Mouse (Mus musculus): ENCODE results near the gene Disp1.

The Disp1 gene

GRCm38 (mm10) chr1:183207141-183207540 lies 14.2 kb downstream of the Disp1 start:
- DNase-seq (ENCODE audit: low read depth, low spot score), result no peak

GRCm38 (mm10) chr1:183200926-183201325 lies 20.4 kb downstream of the Disp1 start:
- DNase-seq (ENCODE audit: low read depth, low spot score), result no peak

GRCm38 (mm10) chr1:183194763-183195162 lies 26.6 kb downstream of the Disp1 start:
- DNase-seq (ENCODE audit: low read depth, low spot score), result no peak

- no peak for DNase-seq (ENCODE audit: low read depth, low spot score)
Measured at GRCm38 (mm10) chr1:183194151-183194550, 27.2 kb downstream of the Disp1 start.

GRCm38 (mm10) chr1:183191398-183191797 lies 29.9 kb downstream of the Disp1 start:
- DNase-seq (ENCODE audit: low read depth, low spot score), result no peak

- DNase-seq (ENCODE audit: low read depth, low spot score), result no peak
Measured at GRCm38 (mm10) chr1:183190456-183190855, 30.9 kb downstream of the Disp1 start.

GRCm38 (mm10) chr1:183189014-183189662 lies 32.2 kb downstream of the Disp1 start:
- DNase-seq (ENCODE audit: low read depth, low spot score), result no peak

- DNase-seq (ENCODE audit: low read depth, low spot score), result no peak
Measured at GRCm38 (mm10) chr1:183188115-183189013, 33.0 kb downstream of the Disp1 start.

- DNase-seq (ENCODE audit: low read depth, low spot score), result no peak
Measured at GRCm38 (mm10) chr1:183185560-183185959, 35.8 kb downstream of the Disp1 start.

- no peak for DNase-seq (ENCODE audit: low read depth, low spot score)
Measured at GRCm38 (mm10) chr1:183184681-183185080, 36.6 kb downstream of the Disp1 start.

- peak; percentile 44 for DNase-seq (ENCODE audit: low read depth, low spot score)
Measured at GRCm38 (mm10) chr1:183183565-183183964, 37.8 kb downstream of the Disp1 start.

GRCm38 (mm10) chr1:183182641-183183414 lies 38.5 kb downstream of the Disp1 start:
- DNase-seq (ENCODE audit: low read depth, low spot score), result no peak

GRCm38 (mm10) chr1:183181030-183181395 lies 40.3 kb downstream of the Disp1 start:
- no peak for DNase-seq (ENCODE audit: low read depth, low spot score)

- DNase-seq (ENCODE audit: low read depth, low spot score), result no peak
Measured at GRCm38 (mm10) chr1:183180301-183181029, 40.9 kb downstream of the Disp1 start.

GRCm38 (mm10) chr1:183179316-183179715 lies 42.0 kb downstream of the Disp1 start:
- no peak for DNase-seq (ENCODE audit: low read depth, low spot score)

- no peak for DNase-seq (ENCODE audit: low read depth, low spot score)
Measured at GRCm38 (mm10) chr1:183175236-183175635, 46.1 kb downstream of the Disp1 start.

GRCm38 (mm10) chr1:183171095-183171494 lies 50.2 kb downstream of the Disp1 start:
- DNase-seq (ENCODE audit: low read depth, low spot score), result no peak

- no peak for DNase-seq (ENCODE audit: low read depth, low spot score)
Measured at GRCm38 (mm10) chr1:183168465-183168864, 52.9 kb downstream of the Disp1 start.

GRCm38 (mm10) chr1:183167776-183168175 lies 53.5 kb downstream of the Disp1 start:
- DNase-seq (ENCODE audit: low read depth, low spot score), result no peak

GRCm38 (mm10) chr1:183166700-183167099 lies 54.6 kb downstream of the Disp1 start:
- no peak for DNase-seq (ENCODE audit: low read depth, low spot score)

GRCm38 (mm10) chr1:183164648-183165071 lies 56.7 kb downstream of the Disp1 start:
- DNase-seq (ENCODE audit: low read depth, low spot score), result no peak
